In the genomic region with DNA sequence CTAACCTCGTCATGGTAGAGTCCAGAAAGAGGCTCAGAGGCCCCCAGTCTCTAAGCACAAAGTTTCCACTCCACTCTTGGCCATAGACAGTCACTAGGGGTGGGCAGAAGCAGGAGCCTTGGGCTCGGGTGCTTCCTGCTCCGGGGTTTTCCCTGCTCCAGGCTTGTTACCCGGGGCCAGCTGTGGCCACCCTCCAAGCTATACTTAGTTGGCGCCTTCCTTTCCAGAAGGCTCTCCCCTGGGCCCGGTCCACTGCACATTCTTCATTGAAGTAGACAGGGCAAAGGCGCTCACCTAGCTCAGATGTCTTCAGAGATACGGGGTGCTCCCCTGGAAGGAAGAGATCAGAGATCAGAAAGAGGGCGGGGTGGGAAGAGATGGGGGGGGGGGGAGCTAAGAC, we compare ENCODE assay signal across 18 mouse cellular contexts. TPM values are rescaled to one million over a fixed set of nuclear protein-coding genes. Genes with fewer than 3 reads are reported as not detected.
A peak's percentile ranks its signal among the peaks of the same experiment; 100 is the strongest.
DNase-seq lines count a peak whose midpoint lies in the region; ATAC-seq and TF ChIP-seq lines count a peak whose summit lies in the region.
"Had no signal": no experiment of that assay in that cellular context is flagged by ENCODE, and none has a peak within 500 bp of the region (broad histone marks: within the 10 kb centered on the region; RNA-seq: fewer than 3 reads in every experiment).

No protein-coding gene starts in this region.

- H3K4me3 ChIP-seq in lung, embryonic 16.5 days (ENCODE audit: low read length), result no peak overlapping the region
- H3K4me3 ChIP-seq in intestine, postnatal 0 days (ENCODE audit: low read depth, low read length), result no peak overlapping the region
- H3K4me3 ChIP-seq in forebrain, postnatal 0 days (ENCODE audit: low read depth, low read length), result no peak overlapping the region
- H3K4me3 ChIP-seq: embryonic facial prominence, embryonic 12.5 days; hindbrain, embryonic 12.5 days; intestine, embryonic 15.5 days; limb, embryonic 15.5 days; lung, embryonic 15.5 days; stomach, embryonic 15.5 days had no signal

- 61% methylated on average over 9 of the region's 9 CpGs for WGBS in lung, embryonic 16.5 days
- WGBS in intestine, postnatal 0 days, result 77% methylated on average over 9 of the region's 9 CpGs
- WGBS in forebrain, postnatal 0 days, result 88% methylated on average over 9 of the region's 9 CpGs

- no peak for TF ChIP-seq CTCF in intestine, postnatal 0 days (IDR thresholded peaks at IDR 0.05; ENCODE audit: low read depth)
- no peak for TF ChIP-seq CTCF in forebrain, postnatal 0 days (IDR thresholded peaks at IDR 0.05; ENCODE audit: low read depth)

- no peak overlapping the region for H3K9ac ChIP-seq in lung, embryonic 16.5 days (ENCODE audit: low read length)
- no peak overlapping the region for H3K9ac ChIP-seq in intestine, postnatal 0 days (ENCODE audit: low read depth, low read length)
- H3K9ac ChIP-seq in forebrain, postnatal 0 days, result no peak overlapping the region
- H3K9ac ChIP-seq: embryonic facial prominence, embryonic 12.5 days; hindbrain, embryonic 12.5 days; intestine, embryonic 15.5 days; limb, embryonic 15.5 days; lung, embryonic 15.5 days; stomach, embryonic 15.5 days had no signal

- peak; percentile 52 to 68 for DNase-seq in adrenal gland, adult (ENCODE audit: inconsistent age in 2 of 2, low spot score in 1 of 2)
- DNase-seq in adrenal gland, postnatal 10 days, result no peak
- DNase-seq in lung, postnatal 25 days (ENCODE audit: low spot score), result no peak
- DNase-seq in kidney, postnatal 14 days, result peak; percentile 40
- DNase-seq in forebrain, postnatal 0 days, result no peak
- DNase-seq: cerebellum, postnatal 36 days; midbrain, embryonic 14.5 days; spleen, adult 18-20 months; thymus, postnatal 14 days had no signal

- no peaks in the 10 kb centered on the region for H3K9me3 ChIP-seq in lung, embryonic 16.5 days (ENCODE audit: control insufficient read depth, low read length)
- no peaks in the 10 kb centered on the region for H3K9me3 ChIP-seq in intestine, postnatal 0 days (ENCODE audit: control insufficient read depth)
- no peaks in the 10 kb centered on the region for H3K9me3 ChIP-seq in forebrain, postnatal 0 days (ENCODE audit: low read length)
- H3K9me3 ChIP-seq: embryonic facial prominence, embryonic 12.5 days; hindbrain, embryonic 12.5 days; intestine, embryonic 15.5 days; limb, embryonic 15.5 days; lung, embryonic 15.5 days; stomach, embryonic 15.5 days had no signal

- H3K27ac ChIP-seq in lung, embryonic 16.5 days (ENCODE audit: low read length), result peak overlapping the region; percentile 34
- no peak overlapping the region for H3K27ac ChIP-seq in intestine, postnatal 0 days (ENCODE audit: low read depth, low read length)
- H3K27ac ChIP-seq in forebrain, postnatal 0 days (ENCODE audit: low read depth, low read length), result no peak overlapping the region
- H3K27ac ChIP-seq: embryonic facial prominence, embryonic 12.5 days; hindbrain, embryonic 12.5 days; intestine, embryonic 15.5 days; limb, embryonic 15.5 days; lung, embryonic 15.5 days; stomach, embryonic 15.5 days had no signal

- peak; percentile 68; the same call in 1 of the 2 replicates for ATAC-seq in lung, embryonic 16.5 days (ENCODE audit: low read depth)
- ATAC-seq in intestine, postnatal 0 days, result no peak
- ATAC-seq in forebrain, postnatal 0 days, result no peak
- no peak for ATAC-seq in megakaryocyte progenitor cell, adult 5-6 weeks (replicated peaks; ENCODE audit: poor library complexity)
- ATAC-seq: intestine, embryonic 15.5 days had no signal

- no peaks in the 10 kb centered on the region for H3K4me1 ChIP-seq in lung, embryonic 16.5 days (replicated peaks; ENCODE audit: control insufficient read depth, insufficient read depth, low read length)
- H3K4me1 ChIP-seq in intestine, postnatal 0 days (replicated peaks; ENCODE audit: control insufficient read depth, insufficient read depth, low read length), result no peaks in the 10 kb centered on the region
- H3K4me1 ChIP-seq in forebrain, postnatal 0 days (ENCODE audit: insufficient read depth), result no peaks in the 10 kb centered on the region
- H3K4me1 ChIP-seq: embryonic facial prominence, embryonic 12.5 days; hindbrain, embryonic 12.5 days; intestine, embryonic 15.5 days; limb, embryonic 15.5 days; lung, embryonic 15.5 days; stomach, embryonic 15.5 days had no signal

- H3K4me2 ChIP-seq in lung, embryonic 16.5 days (ENCODE audit: low read depth, low read length), result no peak overlapping the region
- no peak overlapping the region for H3K4me2 ChIP-seq in intestine, postnatal 0 days (replicated peaks; ENCODE audit: low read depth)
- no peak overlapping the region for H3K4me2 ChIP-seq in forebrain, postnatal 0 days (ENCODE audit: low read depth)
- H3K4me2 ChIP-seq: embryonic facial prominence, embryonic 12.5 days; hindbrain, embryonic 12.5 days; intestine, embryonic 15.5 days; limb, embryonic 15.5 days; lung, embryonic 15.5 days; stomach, embryonic 15.5 days had no signal

- no peaks in the 10 kb centered on the region for H3K36me3 ChIP-seq in lung, embryonic 16.5 days (ENCODE audit: control insufficient read depth, insufficient read depth, low read length)
- no peaks in the 10 kb centered on the region for H3K36me3 ChIP-seq in intestine, postnatal 0 days (ENCODE audit: control insufficient read depth, insufficient read depth)
- H3K36me3 ChIP-seq in forebrain, postnatal 0 days (ENCODE audit: insufficient read depth), result no peaks in the 10 kb centered on the region
- H3K36me3 ChIP-seq: embryonic facial prominence, embryonic 12.5 days; hindbrain, embryonic 12.5 days; intestine, embryonic 15.5 days; limb, embryonic 15.5 days; lung, embryonic 15.5 days; stomach, embryonic 15.5 days had no signal

- H3K27me3 ChIP-seq in lung, embryonic 16.5 days (ENCODE audit: control insufficient read depth, insufficient read depth, low read depth, low read length), result no peaks in the 10 kb centered on the region
- no peaks in the 10 kb centered on the region for H3K27me3 ChIP-seq in intestine, postnatal 0 days (replicated peaks; ENCODE audit: control insufficient read depth, insufficient read depth, low read length)
- no peaks in the 10 kb centered on the region for H3K27me3 ChIP-seq in forebrain, postnatal 0 days (ENCODE audit: insufficient read depth, low read length)
- H3K27me3 ChIP-seq: embryonic facial prominence, embryonic 12.5 days; hindbrain, embryonic 12.5 days; intestine, embryonic 15.5 days; limb, embryonic 15.5 days; lung, embryonic 15.5 days; stomach, embryonic 15.5 days had no signal

RNA-seq across cellular contexts. Expression of a gene that starts 7.5 kb away (rescaled TPM):
- 10 to 100 TPM; 14.8 to 15.6 TPM for total RNA-seq in adrenal gland, postnatal 10 days (2021)
- polyA plus RNA-seq in lung, embryonic 16.5 days (2015; fragmentation: Nextera tagmentation; extraction: Ambion mirVana), result 3.2 and 5.4 TPM in 2 replicates
- 8.3 and 14.1 TPM in 2 replicates for polyA plus RNA-seq in intestine, postnatal 0 days (2015; fragmentation: Nextera tagmentation; extraction: Ambion mirVana)
- total RNA-seq in forebrain, postnatal 0 days (2014; rRNA removed), result 5.3 TPM in 1 of 2 replicates, not detected in the other
- polyA plus RNA-seq in forebrain, postnatal 0 days (2015; fragmentation: Nextera tagmentation; extraction: Ambion mirVana), result 0.71 and 0.74 TPM in 2 replicates
- 147 and 161 TPM in 2 replicates for total RNA-seq in megakaryocyte progenitor cell, adult 5-6 weeks (2015)
- total RNA-seq in megakaryocyte progenitor cell, adult 5-6 weeks (2017), result 168 and 196 TPM in 2 replicates

RNA-seq across cellular contexts. Expression of a gene that starts 21.2 kb away (rescaled TPM):
- total RNA-seq in adrenal gland, postnatal 10 days (2021), result 10 to 100 TPM in 1 of 2 experiments, 1 to 10 TPM in 1; 7.5 to 10.3 TPM
- polyA plus RNA-seq in lung, embryonic 16.5 days (2015; fragmentation: Nextera tagmentation; extraction: Ambion mirVana), result 1.4 and 1.9 TPM in 2 replicates
- polyA plus RNA-seq in intestine, postnatal 0 days (2015; fragmentation: Nextera tagmentation; extraction: Ambion mirVana), result 0.10 and 0.17 TPM in 2 replicates
- total RNA-seq in forebrain, postnatal 0 days (2014; rRNA removed), result not detected in 2 replicates
- not detected in 2 replicates for polyA plus RNA-seq in forebrain, postnatal 0 days (2015; fragmentation: Nextera tagmentation; extraction: Ambion mirVana)
- not detected in 2 replicates for total RNA-seq in megakaryocyte progenitor cell, adult 5-6 weeks (2015)
- total RNA-seq in megakaryocyte progenitor cell, adult 5-6 weeks (2017), result not detected in 2 replicates
- polyA plus RNA-seq: embryonic facial prominence, embryonic 12.5 days; hindbrain, embryonic 12.5 days; limb, embryonic 15.5 days; midbrain, embryonic 14.5 days had no signal

RNA-seq across cellular contexts. Expression of a gene that starts 45.8 kb away (rescaled TPM):
- 1 to 10 TPM; 3.4 to 4.8 TPM for total RNA-seq in adrenal gland, postnatal 10 days (2021)
- 6.7 and 8.2 TPM in 2 replicates for polyA plus RNA-seq in lung, embryonic 16.5 days (2015; fragmentation: Nextera tagmentation; extraction: Ambion mirVana)
- 2.7 and 3.8 TPM in 2 replicates for polyA plus RNA-seq in intestine, postnatal 0 days (2015; fragmentation: Nextera tagmentation; extraction: Ambion mirVana)
- total RNA-seq in forebrain, postnatal 0 days (2014; rRNA removed), result 0.19 and 0.77 TPM in 2 replicates
- 0.99 and 1.3 TPM in 2 replicates for polyA plus RNA-seq in forebrain, postnatal 0 days (2015; fragmentation: Nextera tagmentation; extraction: Ambion mirVana)
- total RNA-seq in megakaryocyte progenitor cell, adult 5-6 weeks (2015), result 2.9 and 4.1 TPM in 2 replicates
- total RNA-seq in megakaryocyte progenitor cell, adult 5-6 weeks (2017), result 3.9 and 8.9 TPM in 2 replicates

Comparison
In these comparisons a context has a peak if more than half of its experiments do, and no peak if none do; other contexts are left out.
1. DNase-seq: peak in adrenal gland, adult (2 of 2) and kidney, postnatal 14 days (single experiment); none in adrenal gland, postnatal 10 days (single experiment), lung, postnatal 25 days (single experiment) and forebrain, postnatal 0 days (single experiment).
2. RNA of a gene that starts 7.5 kb away (total RNA-seq): 147 to 196 TPM in megakaryocyte progenitor cell, adult 5-6 weeks; 14.8 to 15.6 TPM in adrenal gland, postnatal 10 days and 5.3 TPM in forebrain, postnatal 0 days; every median in the first group is over 4 times any median in the second.